Mouse (Mus musculus) cerebellum, postnatal 4 days (tissue): ENCODE results near the gene Runx2.

ENCODE experiments used
- DNase-seq, 2 experiments: peaks; one replicate each; pipeline ENCODE4 v3.0.0; 2022; ENCODE audit warnings: low spot score in 2 of 2, mixed read lengths in 1 of 2

The Runx2 gene

DNA sequence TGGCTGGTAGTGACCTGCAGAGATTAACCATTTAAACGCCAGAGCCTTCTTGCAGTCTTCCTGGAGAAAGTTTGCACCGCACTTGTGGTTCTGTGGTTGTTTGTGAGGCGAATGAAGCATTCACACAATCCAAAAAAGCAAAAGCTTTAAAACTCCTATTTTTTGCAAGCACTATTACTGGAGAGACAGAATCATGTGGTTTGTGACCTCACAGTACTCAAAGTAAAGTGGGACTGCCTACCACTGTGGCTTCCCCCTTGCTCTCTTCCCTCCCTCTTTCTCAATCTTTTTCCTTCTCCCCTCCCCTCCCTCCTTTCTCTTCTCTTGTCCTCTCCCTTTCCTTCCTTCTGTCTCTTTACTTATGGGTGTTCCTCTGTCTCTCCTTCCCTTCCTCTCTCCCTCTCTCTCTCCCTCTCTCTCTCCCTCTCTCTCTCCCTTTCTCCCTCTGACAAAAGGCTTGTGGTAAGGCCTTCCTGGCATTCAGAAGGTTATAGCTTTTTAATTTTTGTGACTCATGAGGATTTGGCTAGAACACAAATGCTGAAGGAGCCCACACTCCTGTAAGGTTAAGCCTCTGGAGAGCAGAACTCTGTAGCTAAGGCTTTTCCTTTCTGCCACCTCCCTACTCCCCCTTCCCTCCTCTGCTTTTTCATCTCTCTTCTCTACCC is at the start of gene Runx2:
Gene Runx2 (minus strand): TSS at position 290 of the 668 bp plus-strand sequence.
- no peak for DNase-seq

DNA sequence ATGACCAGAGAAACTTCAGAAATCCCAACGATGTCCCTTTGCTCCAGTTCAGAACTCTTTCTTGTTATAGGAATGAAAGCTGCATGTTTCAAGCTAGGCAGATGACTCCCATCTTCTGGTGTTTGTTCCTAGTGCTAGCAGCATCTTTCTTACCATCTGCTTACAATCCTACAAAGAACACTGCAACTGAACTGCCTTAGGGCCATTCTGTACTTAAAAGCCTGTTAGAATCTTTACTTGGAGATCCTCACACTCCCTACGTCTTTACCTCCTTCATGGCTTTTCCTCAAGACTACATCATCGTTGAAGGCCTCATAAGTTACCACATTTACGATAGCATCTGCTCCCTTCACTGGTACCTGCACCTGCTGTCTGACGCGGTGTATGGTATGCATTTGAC is 48.6 kb upstream of the Runx2 start:
- DNase-seq: no peak

DNA sequence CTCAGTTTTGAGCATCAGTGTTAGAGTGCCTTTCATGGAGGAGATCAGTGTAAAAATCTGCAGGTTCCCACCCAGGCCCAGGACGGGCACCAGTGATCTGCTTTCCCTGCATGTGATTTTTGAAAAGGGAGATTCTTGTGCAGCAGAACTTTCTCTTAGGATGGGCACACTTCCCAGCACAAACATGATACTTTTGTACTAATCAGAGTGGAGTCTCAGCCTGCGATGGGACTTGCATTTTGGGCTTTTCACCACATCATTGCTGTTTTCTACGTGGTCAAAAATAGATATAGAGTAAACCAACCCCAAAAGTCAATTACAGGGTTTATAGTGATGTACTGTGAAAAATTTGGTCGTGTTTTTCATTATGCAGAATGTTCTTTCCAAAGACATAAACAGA is 27.6 kb upstream of the Runx2 start:
- DNase-seq: no peak

DNA sequence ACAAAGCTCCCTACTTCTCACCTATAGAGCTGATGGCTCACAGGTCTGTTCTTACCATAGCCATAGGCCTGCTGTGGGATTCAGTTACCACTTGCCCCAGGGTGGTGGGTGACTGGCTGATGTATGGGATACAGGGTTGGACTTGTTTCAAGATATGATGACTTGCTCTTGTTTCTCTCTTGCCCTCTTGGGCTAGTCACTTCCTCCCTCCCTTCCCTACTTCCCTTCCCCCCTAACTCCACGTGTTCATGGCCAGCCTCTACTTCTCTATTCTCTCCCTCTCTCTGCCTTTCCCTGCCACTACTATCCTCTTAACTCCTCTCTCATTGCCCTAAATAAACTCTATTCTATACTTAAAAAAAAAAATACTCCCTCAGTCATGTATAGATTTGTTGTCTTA is 16.6 kb upstream of the Runx2 start:
- DNase-seq: no peak

DNA sequence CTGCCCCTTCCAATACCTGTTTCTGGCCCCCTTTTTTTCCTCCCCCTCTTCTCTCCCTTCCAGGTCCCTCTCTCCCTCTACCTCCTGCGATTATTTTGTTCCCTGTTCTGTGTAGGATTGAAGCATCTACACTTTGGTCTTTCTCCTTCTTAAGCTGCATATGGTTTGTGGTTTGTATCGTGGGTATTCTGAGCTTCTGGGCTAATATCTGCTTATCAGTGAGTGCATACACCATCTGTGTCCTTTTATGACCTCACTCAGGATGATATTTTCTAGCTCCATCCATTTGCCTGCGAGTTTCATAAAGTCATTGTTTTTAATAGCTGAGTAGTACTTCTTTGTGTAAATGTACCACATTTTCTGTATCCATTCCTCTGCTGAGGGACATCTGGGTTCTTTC is 15.0 kb upstream of the Runx2 start:
- DNase-seq: no peak

DNA sequence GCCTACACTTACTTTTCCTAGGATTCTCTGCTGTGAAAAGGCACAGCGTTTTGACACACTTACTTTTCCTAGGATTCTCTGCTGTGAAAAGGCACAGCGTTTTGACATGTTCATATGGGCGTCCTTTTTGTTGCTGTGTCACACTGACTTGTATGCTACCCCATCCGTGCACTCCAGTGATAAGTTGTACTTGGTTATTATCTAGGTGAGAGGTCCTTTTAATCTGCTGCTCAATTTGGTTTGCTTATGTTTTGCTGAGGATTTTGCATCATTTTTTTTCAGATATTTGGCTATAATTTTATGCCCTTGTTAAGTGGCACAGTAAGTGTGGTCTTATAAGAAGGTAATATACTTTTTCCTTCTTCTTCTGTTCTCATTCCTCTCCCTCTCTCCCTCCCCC is 13.4 kb upstream of the Runx2 start:
- DNase-seq: no peak

DNA sequence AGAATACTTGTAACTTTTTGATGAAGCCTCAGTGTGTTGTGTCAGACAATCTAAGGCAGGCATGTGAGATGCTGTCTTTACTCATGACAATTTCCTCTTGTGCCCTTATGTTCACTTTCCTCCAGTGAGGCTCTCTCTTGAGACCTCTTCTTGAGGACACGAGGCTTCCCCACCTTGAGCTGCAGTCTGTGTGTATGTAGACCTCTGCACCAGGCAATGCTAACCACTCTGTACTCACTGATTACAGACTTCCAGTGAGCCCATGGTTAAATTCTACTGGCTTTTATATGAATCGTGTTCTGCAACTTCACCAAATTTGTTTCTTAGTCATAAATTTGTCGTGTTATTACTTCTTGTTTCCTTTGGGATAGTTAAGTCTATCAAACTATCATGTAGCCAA is 12.5 kb upstream of the Runx2 start:
- no peak for DNase-seq

DNA sequence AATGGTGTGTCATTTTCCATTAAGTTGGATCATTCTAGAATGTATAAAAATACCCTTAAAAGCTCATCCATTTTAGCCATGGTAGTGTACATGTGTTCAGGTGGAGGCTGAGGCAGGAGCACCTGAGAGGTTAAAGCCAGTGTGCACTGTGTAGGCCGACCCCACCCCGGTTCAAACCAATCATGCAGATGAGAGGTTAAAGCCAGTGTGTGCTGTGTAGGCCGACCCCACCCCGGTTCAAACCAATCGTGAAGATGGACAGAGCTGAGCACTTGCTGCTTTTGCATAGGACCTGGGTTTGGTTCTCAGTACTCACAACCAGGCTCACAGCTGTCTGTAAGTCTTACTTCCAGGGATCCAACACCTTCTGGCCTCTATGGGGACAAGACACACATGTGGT is 7.3 kb upstream of the Runx2 start:
- DNase-seq: no peak

DNA sequence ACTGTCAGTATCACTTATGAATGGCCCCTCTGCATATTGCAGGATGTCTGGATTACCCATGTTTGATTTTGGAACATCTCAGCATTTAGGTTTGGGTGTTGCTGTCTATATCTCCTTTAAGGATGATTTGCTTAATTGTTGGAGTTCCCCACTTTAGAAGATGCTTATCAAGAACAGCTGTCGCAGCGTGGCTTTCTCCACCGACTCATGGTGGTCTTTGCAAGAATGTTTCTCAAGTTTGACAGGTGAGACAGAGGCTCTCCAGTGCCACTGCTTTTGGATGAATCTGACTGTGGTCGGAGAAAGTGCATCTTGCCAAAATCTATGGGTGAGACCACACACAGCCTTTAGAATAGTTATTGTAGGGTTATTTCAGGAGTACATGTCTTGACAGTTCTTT is 5.2 kb upstream of the Runx2 start:
- DNase-seq: no peak

DNA sequence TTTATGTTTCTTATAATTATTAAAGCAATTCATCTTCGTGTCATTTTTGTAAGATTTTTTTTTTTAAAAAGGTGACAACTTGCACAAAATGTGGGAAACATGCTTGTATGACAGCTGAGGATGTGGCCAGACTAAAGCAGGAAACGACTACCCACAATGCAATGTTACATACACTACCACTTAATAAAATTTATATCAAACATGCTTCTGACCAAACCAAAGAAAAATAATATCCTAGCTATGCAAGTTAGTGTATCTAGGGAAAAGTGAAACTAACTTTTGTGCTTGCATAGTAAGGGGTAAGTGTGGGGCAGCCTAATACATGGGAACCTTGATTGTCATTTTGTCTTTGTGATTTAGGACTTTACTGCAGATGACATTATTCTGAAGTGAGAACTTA is 4.2 kb upstream of the Runx2 start:
- DNase-seq: no peak

DNA sequence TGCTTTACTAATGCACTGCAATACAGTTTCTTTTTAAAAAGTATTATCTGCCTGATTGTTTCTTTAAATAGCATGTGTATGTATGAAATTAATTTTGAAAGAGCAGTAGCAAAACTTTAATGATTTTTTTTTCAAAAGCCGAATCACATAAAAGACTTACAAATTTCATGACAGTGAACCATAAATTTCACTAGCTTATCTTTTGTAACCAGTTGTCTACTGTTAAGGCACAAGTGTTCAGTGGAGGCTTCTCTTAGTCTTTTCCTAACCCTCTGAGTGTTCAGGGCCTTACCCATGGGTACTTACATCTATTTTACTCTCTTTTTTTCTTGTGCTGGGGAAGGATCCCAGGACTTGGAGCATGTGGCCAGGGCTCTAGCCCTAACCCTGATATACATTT is 7.6 kb downstream of the Runx2 start:
- DNase-seq: no peak

DNA sequence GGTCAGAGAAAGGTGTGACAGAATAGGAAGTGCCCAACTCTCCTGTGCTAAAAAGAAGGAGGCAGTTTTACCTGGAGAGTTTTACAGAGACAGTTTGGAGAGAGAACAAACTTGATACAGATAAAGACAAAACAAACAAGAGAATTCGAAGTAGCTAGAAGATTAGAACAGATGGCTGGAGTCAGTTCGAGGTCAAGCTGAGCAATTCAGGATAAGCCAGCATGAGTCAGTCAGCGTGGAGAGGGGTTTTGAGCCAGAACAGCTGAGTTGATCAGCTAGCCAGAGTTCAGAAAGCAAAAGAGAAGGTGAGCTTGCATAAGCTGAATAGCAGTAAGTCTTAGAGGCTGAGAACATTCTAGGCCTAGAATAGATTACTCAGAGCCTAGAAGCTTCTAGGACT is 17.3 kb downstream of the Runx2 start:
- no peak for DNase-seq

DNA sequence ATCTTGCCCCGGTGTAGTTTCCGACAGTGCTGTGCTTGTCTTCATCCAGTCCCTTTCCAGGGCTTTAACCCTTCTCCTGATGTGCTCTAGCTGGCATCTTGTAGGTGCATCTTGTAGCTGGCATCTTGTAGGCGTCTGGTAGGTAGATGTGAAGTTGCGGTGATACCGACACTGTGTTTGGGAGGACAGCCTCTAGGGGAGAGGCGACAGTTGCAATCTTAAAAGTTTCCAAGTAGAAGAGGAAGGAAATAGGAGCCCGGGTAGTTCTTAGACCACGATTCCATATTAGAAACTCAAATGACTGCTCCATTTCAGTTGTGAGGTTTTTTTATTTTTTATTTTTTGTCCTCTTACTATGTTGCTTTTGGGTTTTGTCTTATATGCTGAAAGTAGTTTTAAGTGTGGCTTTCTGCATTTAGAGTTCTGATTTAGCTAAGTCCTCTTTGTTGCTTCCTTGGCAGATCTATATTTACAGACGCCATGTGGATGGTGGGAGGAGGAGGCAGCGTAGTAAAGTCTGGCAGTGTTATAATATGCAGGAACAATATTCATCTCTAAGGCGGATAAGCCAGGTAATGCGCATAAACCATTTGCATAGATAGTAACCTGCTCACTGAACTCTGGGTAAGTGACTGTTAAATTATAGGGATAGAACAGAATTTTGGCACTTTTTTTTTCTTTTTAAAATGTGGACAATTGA is 22.2 kb downstream of the Runx2 start:
- no peak for DNase-seq

DNA sequence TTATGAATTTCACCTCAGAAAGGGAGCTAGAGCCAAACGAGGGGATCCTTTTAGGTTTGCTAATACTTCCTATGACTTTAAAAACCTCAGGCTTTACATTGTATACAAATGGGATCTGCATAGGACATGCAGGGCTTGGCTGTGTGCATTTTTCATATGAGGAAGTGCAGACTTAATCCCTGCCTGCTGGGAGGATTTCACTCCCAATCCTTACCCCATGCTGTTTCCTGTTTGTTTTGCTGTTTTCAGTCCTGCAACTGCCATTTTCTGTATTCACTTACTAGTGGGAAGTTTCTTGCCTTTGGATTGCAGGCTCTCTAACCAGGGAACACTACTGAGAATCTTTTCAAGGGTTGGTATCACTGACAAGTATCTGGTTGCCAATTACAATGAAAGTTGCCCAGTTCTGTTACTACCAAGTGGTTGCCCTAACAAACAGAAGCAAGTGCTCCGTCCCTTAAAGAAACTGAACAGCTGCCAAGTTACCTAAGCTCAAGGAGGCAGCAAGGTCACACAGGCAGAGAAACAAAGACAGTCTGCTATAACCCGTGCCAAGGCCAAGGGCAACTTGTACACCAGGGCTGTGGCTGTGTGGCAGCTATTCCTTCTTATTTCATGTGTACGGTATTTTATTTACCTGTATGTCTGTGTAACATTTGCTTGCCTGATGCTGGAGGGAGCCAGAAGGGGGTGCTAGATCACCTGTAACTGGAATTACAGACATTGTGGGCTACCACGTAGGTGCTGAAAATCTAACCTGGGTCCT is 25.4 kb downstream of the Runx2 start:
- no peak for DNase-seq

DNA sequence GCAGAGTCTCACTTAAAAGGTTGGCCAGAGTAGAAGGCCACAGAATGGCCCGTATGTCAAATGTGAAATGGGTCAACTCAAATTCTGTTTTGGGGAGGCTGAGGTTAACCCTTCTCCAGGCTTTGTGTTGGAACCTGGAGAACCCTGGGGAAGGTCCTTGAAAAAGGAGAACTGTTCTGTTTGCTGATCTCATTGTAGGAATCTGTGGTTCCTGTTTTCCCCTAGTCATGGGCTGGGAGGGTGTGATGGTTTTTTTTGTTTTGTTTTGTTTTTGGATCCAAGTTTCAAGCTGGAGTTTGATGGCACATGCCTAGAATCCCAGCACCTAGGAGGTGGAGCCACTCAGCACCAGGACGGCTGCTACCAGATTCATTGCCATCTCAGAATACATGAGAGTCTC is 31.5 kb downstream of the Runx2 start:
- no peak for DNase-seq

DNA sequence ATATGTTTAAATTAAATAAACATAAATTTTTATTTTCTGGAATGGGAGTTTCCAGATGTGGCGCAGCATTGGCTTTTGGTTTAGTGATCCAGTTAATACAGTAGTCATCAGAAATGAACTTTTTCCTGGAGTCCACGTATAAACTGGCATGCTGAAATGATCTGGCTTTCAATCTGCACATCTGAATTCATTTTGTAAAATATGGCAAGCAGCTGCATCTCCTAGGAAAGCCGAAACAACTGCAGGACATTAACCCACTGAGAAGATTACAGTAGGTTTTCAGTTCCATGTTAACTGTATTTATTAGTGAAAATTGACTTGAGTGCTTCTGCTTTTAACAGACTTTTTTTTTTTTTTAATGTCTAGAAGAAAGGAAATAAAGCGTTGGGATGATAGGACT is 32.2 kb downstream of the Runx2 start:
- DNase-seq: no peak

DNA sequence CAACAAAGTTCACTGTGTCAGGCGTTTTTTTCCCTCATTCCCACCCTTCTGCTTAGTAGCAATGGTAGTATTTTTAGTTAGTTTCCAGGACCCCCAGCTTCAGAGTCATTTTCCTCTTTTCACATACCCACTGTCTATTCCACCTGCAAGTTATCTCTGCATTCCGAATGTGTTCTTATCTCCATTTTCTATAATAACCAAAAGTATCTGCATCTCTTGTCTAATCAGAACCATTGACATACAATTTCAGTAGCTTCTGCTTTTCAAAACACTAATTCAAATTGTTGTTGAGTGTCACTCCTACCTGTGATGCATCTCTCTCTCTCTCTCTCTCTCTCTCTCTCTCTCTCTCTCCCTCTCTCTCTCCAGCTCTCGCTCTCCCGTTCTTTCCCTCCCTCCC is 34.2 kb downstream of the Runx2 start:
- DNase-seq: no peak

DNA sequence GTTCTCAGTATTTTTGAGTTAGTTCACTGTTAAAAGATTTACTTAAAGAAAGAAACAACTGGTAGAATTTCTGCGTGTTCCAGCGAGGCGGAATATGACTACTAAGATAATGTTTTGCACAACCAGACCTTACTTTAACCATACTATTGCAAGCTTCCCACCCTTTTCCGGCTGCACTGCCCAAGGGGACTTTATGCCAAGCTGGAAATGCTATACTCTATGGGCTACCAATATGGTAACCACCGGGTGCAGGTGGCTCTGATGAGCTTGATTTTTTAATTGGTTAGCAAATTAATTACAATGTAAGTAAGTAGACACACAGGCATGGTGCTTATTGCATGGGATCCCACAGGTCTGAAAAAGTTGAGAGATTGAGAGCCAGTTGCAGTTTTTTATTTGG is 36.5 kb downstream of the Runx2 start:
- no peak for DNase-seq

DNA sequence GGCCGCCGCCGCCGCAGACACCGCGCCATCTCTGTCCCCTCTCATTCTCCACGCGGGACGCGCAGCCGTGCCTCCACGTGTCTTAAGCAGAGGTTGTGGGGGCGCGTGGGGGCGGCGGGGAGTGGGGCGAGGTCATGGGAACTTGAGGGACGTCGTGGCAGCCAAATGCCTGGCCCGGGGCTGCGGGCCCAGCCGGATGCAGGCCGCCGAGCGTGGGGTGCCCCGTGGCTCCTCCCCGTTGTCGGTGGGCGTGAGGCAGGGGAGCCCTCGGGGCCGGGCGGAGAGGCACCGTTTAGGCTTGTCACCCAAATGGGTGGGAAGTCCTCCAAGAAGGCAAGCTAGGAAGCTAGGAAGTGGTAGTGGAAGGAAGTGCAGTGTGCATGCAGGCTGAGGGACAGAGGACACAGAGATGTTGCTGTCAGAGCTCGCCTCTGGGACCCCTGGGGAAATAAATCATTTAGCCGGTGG is 37.2 kb downstream of the Runx2 start:
- DNase-seq: peak; percentile 47 to 70

DNA sequence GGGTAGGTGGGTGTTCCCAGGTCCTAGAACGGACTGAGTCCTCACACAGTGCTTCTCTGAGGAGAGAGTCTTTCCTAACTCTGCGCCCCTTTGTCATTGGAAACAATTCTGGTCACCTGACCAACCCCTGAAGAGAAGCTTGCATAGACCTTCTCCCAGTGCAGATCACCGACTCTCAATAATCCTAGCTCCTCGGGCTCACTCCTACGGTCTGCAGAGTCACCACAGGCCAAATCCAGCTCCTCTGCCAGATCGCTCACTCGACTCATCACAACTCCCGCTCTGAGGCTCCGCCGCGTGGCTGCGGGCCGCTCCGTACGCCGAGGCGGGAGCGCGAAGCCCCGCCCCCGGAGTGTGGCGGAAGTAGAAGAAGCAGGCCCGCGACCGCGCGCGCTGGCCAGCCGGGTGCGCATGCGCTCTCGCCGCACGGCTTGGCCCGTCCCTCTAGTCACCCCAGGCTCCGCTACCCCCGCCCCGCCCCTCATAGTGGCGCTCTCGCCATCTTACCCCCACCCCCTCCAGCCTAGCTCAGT is 37.8 kb downstream of the Runx2 start, which contains the start of gene Supt3:
Gene Supt3 (plus strand): TSS at position 415 of the 533 bp plus-strand sequence.
- DNase-seq: peak; percentile 97 to 99

DNA sequence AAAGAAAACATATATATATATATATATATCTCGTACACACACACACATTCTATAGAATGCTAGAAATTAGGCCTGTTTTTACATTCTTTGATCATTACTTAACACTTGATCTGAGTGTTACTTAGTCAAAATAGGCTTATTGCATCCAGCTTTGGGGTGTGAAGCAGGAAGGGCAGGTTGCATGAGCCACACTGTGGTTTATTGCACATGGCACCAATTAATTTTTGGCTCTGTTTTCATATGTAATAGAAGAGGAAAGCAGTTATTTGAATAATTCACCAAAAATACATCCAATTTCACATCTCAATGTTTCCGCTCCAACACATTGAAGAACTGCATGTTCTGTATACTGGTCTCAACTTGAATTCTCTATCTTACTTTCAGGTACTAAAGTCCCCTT is 42.0 kb downstream of the Runx2 start:
- no peak for DNase-seq

DNA sequence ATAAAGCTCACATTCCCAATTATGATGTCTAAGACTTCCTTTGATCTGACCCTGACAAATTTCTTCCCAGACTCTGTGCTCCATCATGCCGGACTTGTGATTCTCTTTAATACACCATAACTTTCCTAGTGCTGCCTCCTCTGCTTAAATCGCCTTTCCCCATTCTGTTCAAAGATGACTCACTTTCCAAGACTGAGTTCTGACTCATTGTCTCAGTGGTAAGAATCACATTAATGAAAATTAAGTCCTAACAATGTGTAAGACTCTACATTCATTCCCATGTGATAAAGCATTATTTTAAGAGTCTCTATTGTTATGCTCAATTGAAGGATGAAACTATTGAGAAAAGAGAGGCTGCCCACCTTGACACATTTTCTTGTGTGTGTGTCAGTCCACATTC is 43.7 kb downstream of the Runx2 start:
- DNase-seq: no peak

DNA sequence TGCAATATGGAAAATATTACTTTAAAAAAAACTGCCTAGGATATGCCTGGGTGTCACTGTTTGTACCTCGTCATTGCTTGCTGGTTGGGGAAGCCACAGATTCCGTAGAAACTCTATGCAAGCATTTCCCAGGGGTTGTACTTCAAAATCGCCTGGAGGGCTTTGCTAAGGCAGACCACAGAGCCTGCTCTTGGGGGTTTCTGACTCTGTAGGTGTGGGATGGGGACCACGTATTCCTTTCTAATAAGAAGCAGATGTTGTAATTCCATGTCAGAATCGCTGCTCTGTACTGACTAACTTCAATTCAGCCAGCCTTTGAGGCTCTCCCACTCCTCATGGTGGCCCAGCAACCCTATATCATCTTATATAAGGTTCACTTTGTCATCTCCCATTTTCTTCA is 46.1 kb downstream of the Runx2 start:
- DNase-seq: no peak
